Mouse (Mus musculus) erythroblast, embryonic 14.5 days (primary cell): ENCODE data around the gene Cmip.

Source experiments
- GATA1 ChIP-seq: IDR thresholded peaks from 2 replicates; pipeline ENCODE4 v1.6.1; 2012; ENCODE audit warnings: low read length, inconsistent platforms, mixed read lengths
- TAL1 ChIP-seq: IDR thresholded peaks from 3 replicates; pipeline ENCODE4 v1.6.1; 2012; ENCODE audit warnings: low read length, inconsistent platforms, mixed read lengths

DNA sequence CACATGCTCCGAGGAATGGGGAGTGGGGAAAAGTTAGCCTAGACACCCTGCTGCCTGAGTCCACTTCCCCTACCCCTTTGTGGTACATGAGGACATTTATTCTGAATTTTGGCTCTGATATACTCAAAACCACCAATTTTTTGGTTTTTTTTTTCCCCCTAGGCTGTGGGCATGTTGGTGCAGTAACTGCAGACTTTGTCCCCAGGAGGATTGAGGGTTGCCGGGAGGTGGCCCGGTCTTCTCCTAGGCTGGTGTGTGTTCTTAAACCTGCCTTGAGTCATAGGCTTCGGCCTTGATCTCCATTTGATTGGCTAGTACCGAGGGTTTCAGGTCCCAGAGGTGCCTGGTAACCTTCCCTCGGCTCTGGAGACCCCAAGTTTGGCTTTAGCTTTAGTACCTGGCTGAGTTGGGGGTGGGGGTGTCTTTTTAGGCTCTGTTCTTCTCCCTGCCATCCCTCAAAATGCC is 1.7 kb downstream of the Cmip start:
- TF ChIP-seq TAL1 = no peak
- no peak for TF ChIP-seq GATA1
